Mouse (Mus musculus) myocyte (in vitro differentiated cells): ENCODE measurements at regions not wholly inside any gene's neighbourhood (a gene's known extent, or its start where the extent isn't known, plus 50 kb on each side); places are given as distances from the start of the nearest gene placed in this dataset.

Experiments used
- E2F4 ChIP-seq: IDR thresholded peaks from one replicate; pipeline ENCODE4 v1.6.1; 2011; ENCODE audit warnings: mild to moderate bottlenecking, control low read depth, moderate library complexity; ENCODE audit not compliant: insufficient read depth
- MAX ChIP-seq: IDR thresholded peaks from one replicate; pipeline ENCODE4 v1.6.1; 2011; ENCODE audit warnings: low read depth, mild to moderate bottlenecking, control low read depth
- MYOG ChIP-seq, 3 experiments: IDR thresholded peaks; one replicate each; pipeline ENCODE4 v1.6.1; 2011; ENCODE audit warnings: control low read depth in 2 of 3, low read depth in 2 of 3, mild to moderate bottlenecking in 2 of 3; ENCODE audit not compliant: insufficient read length in 2 of 3, control insufficient read depth in 1 of 3, insufficient read depth in 1 of 3
- POLR2A ChIP-seq: IDR thresholded peaks from one replicate; pipeline ENCODE4 v1.6.1; 2011; ENCODE audit warnings: low read depth, mild to moderate bottlenecking, control low read depth, moderate library complexity; ENCODE audit not compliant: insufficient read length
- POLR2AphosphoS2 ChIP-seq: IDR thresholded peaks from one replicate; pipeline ENCODE4 v1.6.1; 2011; ENCODE audit warnings: low read depth, control low read depth; ENCODE audit not compliant: insufficient read length

- TF ChIP-seq POLR2A (no peak), MYOG (IDR thresholded peaks at IDR 0.05; ENCODE audit: control insufficient read depth in 1 of 3, insufficient read depth in 1 of 3, insufficient read length in 2 of 3, low read depth in 2 of 3) (no peak), MAX (no peak), POLR2AphosphoS2 (no peak), E2F4 (no peak)
Observed at GRCm38 (mm10) chr9:61311604-61312003, 60.6 kb upstream of the Tle3 start.
